Mouse (Mus musculus): ENCODE data around the gene Serpina10.
"Not testable (repeated sequence)": the region's sequence is repeated elsewhere in the genome, so short reads cannot be mapped to it uniquely, and the experiment has no call there.

The Serpina10 gene

DNA sequence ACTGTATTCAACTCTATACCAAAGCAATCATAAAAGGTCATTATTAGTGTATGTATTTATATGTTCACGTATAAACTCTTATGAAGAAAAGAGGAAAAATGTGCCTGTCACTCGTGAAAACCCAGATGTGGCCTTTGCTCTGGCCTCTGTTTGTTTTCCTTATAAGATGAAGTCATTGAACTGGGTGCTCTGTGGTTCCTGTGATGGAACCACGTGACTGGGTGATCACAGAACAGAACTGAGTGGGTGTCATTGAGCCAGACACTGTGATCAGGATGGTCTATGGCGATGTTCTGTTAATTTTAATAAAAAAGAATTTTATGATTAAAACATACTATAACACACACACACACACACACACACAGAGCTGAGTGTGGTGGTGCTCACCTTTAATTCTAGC lies 15.5 kb downstream of the Serpina10 start:
- DNase-seq (ENCODE audit: low spot score in 2 of 2), result no peak

DNA sequence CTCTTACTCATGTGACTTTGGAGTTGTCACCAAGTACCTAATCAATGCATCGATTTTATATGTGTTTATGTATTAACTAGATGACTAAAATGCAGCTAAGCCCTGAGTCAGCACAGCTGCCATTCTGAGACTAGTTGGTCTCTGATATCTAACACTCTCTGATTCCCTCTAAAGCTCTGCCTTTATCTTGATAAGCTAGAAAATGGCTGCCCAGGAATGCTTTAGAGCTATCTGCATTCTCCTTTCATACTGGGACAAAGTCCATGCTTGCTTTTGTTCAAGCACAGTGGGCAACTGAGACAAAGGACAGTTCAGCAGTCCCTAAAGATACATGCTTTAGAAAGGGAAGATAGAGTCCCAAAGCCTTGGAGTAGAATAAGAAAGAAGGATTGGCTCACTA lies 16.1 kb downstream of the Serpina10 start:
- DNase-seq (ENCODE audit: low spot score in 2 of 2), result no peak

DNA sequence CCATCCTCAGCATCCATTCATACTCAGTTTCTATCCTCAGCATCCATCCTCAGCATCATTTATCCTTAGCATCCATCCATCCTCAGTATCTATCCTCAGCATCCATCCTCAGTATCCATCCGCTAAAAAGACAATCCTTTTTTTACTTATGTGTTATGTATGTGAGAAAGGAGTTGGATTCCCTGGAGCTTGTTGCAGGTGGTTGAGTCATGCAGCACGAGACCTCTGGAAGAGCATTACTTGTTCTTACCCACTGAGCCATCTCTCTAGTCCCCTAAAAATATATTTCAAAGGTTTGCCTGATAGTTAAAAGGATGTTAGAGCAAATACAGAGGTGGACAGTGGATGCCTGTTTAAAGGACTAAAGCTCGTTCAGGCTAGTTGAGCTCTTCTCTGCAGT lies 29.4 kb downstream of the Serpina10 start:
- DNase-seq (ENCODE audit: low spot score in 2 of 2), result no peak

DNA sequence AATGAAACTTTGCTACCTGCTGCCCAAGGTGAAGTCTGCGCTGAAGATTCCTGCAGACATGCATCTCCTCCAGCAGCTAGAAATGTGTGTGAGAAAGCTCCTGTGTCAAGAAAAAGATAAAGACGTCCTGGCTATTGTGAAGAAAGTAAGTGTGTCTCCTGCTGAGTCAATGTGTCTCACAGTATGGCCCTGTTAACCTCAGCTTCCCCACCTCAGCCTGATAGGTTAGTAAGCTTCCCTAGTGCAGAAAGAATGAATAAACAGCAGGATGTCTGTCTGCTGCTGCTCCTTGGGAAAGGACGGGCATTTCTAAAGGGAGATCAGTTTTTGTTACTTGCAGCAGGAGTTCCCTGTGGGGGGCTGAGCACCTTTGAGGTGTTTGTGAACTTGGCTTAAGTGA lies 30.9 kb downstream of the Serpina10 start:
- DNase-seq (ENCODE audit: low spot score in 2 of 2), result no peak

DNA sequence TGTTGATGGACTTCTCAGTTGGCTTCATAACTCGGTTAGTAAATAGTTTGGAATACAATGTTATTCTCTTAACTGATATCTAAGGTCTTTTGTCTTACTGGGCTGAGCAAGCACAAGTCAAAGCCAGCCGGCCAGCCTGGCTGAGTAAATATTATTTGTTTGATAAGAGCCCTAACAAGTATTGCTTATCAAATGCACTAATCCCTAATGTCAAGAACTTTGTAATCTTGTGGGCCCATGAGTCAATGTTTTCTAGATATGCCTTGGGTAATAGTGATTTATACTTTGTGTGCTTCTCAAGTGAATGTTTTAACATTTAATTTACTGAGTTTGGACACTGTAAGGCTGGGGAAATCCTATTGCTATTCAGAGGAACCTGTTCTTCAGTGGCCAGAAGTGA lies 32.8 kb downstream of the Serpina10 start:
- no peak for DNase-seq (ENCODE audit: low spot score in 2 of 2)

DNA sequence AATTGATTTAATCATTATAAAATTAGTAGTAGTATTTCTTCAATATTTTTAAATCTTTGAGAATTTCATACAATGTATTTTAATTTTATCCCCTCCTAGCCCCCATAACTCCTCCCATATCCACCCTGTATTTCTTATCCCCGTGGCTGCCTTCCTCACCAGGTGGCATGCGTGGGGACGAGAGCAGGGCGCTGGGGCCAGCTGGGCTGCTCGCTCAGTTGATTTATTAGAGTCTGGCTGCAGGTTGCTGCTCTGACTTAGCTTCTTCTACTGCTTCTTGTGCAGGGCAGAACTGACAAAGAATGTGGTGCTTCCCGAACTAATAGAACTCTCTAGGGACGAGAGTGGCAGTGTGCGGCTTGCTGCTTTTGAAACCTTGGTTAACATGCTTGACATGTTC lies 47.5 kb downstream of the Serpina10 start:
- peak in 1 of 2 experiments; percentile 7 for DNase-seq (ENCODE audit: low spot score in 2 of 2)

DNA sequence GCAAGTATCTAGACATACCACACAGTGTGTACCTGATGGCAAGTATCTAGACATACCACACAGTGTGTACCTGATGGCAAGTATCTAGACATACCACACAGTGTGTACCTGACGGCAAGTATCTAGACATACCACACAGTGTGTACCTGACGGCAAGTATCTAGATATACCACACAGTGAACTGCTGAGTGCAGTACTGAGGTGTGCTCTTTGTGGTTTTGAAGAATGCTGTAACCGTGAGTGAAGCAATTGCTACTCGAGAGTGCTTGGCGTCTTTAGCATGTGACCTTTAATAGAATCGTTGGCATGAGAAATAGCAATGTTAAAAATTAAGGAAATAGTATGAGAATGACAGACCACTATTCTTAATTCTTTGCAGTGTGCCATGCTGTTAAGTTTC lies 53.1 kb downstream of the Serpina10 start:
- DNase-seq (ENCODE audit: low spot score in 2 of 2), result not testable (repeated sequence)

DNA sequence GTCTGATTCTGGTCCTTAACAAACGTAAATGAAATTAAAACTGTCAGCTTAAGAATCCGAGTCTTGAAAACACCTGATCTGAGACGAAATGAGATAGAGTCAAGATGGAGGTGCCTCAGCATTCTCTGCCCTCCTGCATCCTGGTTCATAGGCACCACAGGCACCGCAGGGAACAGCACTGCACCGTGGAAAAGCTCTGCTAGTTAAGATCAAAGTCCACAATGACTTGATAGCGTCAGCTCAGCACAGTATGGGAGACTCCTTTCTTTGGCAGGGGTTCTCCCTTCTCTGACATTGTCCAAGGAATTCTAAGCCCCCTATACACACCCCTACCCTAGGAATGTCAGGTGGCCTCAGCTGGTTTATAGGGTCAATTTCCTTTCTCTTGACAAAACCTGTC lies 61.6 kb downstream of the Serpina10 start:
- no peak for DNase-seq (ENCODE audit: low spot score in 2 of 2)

DNA sequence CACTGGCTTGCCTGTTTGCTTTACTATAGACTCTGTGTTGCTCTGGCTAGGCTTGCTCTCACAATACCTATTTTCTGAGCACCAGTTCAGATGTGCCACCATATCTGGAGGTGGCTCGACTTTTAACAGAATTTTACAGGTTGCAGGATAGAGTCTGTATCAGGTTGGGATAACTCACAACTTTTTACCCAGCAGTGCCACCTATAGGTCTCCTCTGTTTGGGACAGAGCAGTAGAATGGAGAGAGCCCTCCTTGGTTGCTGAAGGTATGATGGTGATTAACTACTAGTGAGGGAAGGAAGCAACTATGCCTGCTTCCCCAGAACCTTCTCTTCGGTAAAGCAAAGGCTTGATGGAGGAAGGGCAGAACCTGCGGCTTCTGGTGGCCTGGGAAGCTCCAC lies 64.1 kb downstream of the Serpina10 start:
- no peak for DNase-seq (ENCODE audit: low spot score in 2 of 2)

DNA sequence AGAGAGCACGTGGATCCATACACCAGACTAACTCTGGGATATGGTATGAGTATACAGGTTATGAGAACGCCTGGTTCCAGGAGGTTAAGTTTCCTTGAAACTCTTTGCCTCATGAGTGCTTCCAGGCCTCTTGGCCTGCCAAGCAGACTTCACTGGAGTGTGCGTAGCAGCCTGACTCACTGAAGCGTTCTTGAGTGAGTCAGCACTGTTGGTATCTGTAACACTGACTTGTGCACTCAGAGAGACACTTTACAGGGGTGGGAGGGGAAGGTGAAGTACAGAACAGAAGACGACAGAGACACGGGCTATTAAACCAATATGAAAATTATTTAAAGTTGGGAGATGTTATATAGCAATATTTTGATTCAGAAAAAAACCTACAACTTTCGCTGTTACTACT lies 66.1 kb downstream of the Serpina10 start:
- no peak for DNase-seq (ENCODE audit: low spot score in 2 of 2)
